Mouse (Mus musculus) C2C12 (cell line): ENCODE data around the gene Gm28845. TPM values are rescaled to one million over a fixed set of nuclear protein-coding genes. Genes with fewer than 3 reads are reported as not detected.

Experiments used
- H3K27me3 ChIP-seq: one replicate; pipeline ENCODE4 v1.6.1; 2011; ENCODE audit not compliant: control insufficient read depth, insufficient read depth, insufficient read length
- H3K36me3 ChIP-seq: one replicate; pipeline ENCODE4 v1.6.1; 2011; ENCODE audit not compliant: control insufficient read depth, insufficient read depth
- H3K4me3 ChIP-seq: one replicate; pipeline ENCODE4 v1.5.1; 2011; ENCODE audit warnings: mild to moderate bottlenecking, control low read depth; ENCODE audit not compliant: poor library complexity, insufficient read depth, severe bottlenecking
- H3K79me2 ChIP-seq: one replicate; pipeline ENCODE4 v1.6.1; 2011; ENCODE audit not compliant: control insufficient read depth, insufficient read depth
- H3K79me3 ChIP-seq: one replicate; pipeline ENCODE4 v1.6.1; 2011; ENCODE audit warnings: low read depth, control low read depth
- H3ac ChIP-seq: one replicate; pipeline ENCODE3; 2011; ENCODE audit warnings: low read depth; ENCODE audit not compliant: control insufficient read depth, insufficient read length
- CEBPB ChIP-seq: IDR thresholded peaks from one replicate; pipeline ENCODE4 v1.6.1; 2011; ENCODE audit warnings: low read depth, mild to moderate bottlenecking, control low read depth, moderate library complexity
- CTCF ChIP-seq: IDR thresholded peaks from one replicate; pipeline ENCODE4 v1.5.1; 2011; ENCODE audit not compliant: control insufficient read depth, insufficient read depth, insufficient read length
- FOSL1 ChIP-seq: IDR thresholded peaks from one replicate; pipeline ENCODE4 v1.8.0; 2011; ENCODE audit warnings: mild to moderate bottlenecking, low read length; ENCODE audit not compliant: poor library complexity, insufficient read depth, severe bottlenecking
- MAX ChIP-seq: IDR thresholded peaks from one replicate; pipeline ENCODE4 v1.6.1; 2011; ENCODE audit warnings: mild to moderate bottlenecking, control low read depth
- MYOD1 ChIP-seq: IDR thresholded peaks from one replicate; pipeline ENCODE4 v1.6.1; 2011; ENCODE audit warnings: low read depth; ENCODE audit not compliant: control insufficient read depth, insufficient read length
- MYOG ChIP-seq: IDR thresholded peaks from one replicate; pipeline ENCODE4 v1.6.1; 2011; ENCODE audit not compliant: control insufficient read depth, insufficient read length; ENCODE audit errors: extremely low read depth
- USF1 ChIP-seq: IDR thresholded peaks from one replicate; pipeline ENCODE4 v1.6.1; 2011; ENCODE audit warnings: low read depth, mild to moderate bottlenecking, control low read depth, moderate library complexity
- long read RNA-seq, 2 experiments: library from polyadenylated mRNA; unstranded; transcript quantifications; one replicate each; pipeline ENCODE4 v2.0.0; 2019 to 2020
- polyA plus RNA-seq: library from polyadenylated mRNA; unstranded; fragments of >200 nt; fragmentation: generic; extraction: Trizol; gene quantifications from one replicate; pipeline ENCODE4 v1.2.1, GENCODE M21; 2012; ENCODE audit warnings: missing spikeins

Gene Gm28845
- not detected for polyA plus RNA-seq
- long read RNA-seq, experiment 1: 0 reads
- long read RNA-seq, experiment 2: 0 reads

- no peaks in the 10 kb centered on the region for H3K27me3 ChIP-seq
- TF ChIP-seq MYOG (no peak), CEBPB (no peak), CTCF (no peak), FOSL1 (no peak), MYOD1 (no peak), USF1 (no peak), MAX (no peak)
- no peaks in the 10 kb centered on the region for H3K36me3 ChIP-seq
- H3K79me3 ChIP-seq: no peaks in the 10 kb centered on the region
- H3K79me2 ChIP-seq: no peaks in the 10 kb centered on the region
- no peak within 1 kb of the TSS for H3K4me3 ChIP-seq
- H3ac ChIP-seq: no peak within 1 kb of the TSS
These were observed at the start of gene Gm28845 for GRCm38 (mm10) chr1:65119438-65119837. TSS of gene Gm28845 (minus strand) at chr1:65119558.

- Histone ChIP-seq H3K27me3 (no peaks in the 10 kb centered on the region), H3K4me3 (no peak overlapping the region), H3K79me3 (no peaks in the 10 kb centered on the region), H3K36me3 (peaks cover 58% of the 10 kb centered on the region), H3K79me2 (no peaks in the 10 kb centered on the region), H3ac (no peak overlapping the region)
- TF ChIP-seq CEBPB (no peak), MYOG (no peak), USF1 (no peak), MAX (no peak), MYOD1 (no peak), FOSL1 (no peak), CTCF (no peak)
These were observed 48.1 kb upstream of the Gm28845 start for GRCm38 (mm10) chr1:65167496-65167895.

GRCm38 (mm10) chr1:65162210-65162609 is 42.9 kb upstream of the Gm28845 start:
- H3K36me3 ChIP-seq: peaks cover 79% of the 10 kb centered on the region
- TF ChIP-seq USF1 (no peak), CEBPB (no peak), CTCF (no peak), FOSL1 (no peak), MYOD1 (no peak), MAX (no peak), MYOG (no peak)
- no peak overlapping the region for H3K4me3 ChIP-seq
- H3ac ChIP-seq: no peak overlapping the region
- H3K79me2 ChIP-seq: no peaks in the 10 kb centered on the region
- no peaks in the 10 kb centered on the region for H3K27me3 ChIP-seq
- no peaks in the 10 kb centered on the region for H3K79me3 ChIP-seq

GRCm38 (mm10) chr1:65156111-65156510 is 36.8 kb upstream of the Gm28845 start:
- peaks cover 32% of the 10 kb centered on the region for H3K36me3 ChIP-seq
- no peak overlapping the region for H3ac ChIP-seq
- H3K4me3 ChIP-seq: no peak overlapping the region
- TF ChIP-seq MYOG (no peak), CEBPB (no peak), MAX (no peak), USF1 (no peak), MYOD1 (no peak), CTCF (no peak), FOSL1 (no peak)
- no peaks in the 10 kb centered on the region for H3K27me3 ChIP-seq
- no peaks in the 10 kb centered on the region for H3K79me2 ChIP-seq
- no peaks in the 10 kb centered on the region for H3K79me3 ChIP-seq

GRCm38 (mm10) chr1:65154814-65155213 is 35.5 kb upstream of the Gm28845 start:
- Histone ChIP-seq H3K36me3 (peaks cover 19% of the 10 kb centered on the region), H3K4me3 (no peak overlapping the region), H3K79me2 (no peaks in the 10 kb centered on the region), H3ac (no peak overlapping the region), H3K79me3 (no peaks in the 10 kb centered on the region), H3K27me3 (no peaks in the 10 kb centered on the region)
- TF ChIP-seq USF1 (no peak), MYOG (no peak), MYOD1 (no peak), MAX (no peak), FOSL1 (no peak), CEBPB (no peak), CTCF (no peak)

GRCm38 (mm10) chr1:65147971-65148370 is 28.6 kb upstream of the Gm28845 start:
- Histone ChIP-seq H3ac (no peak overlapping the region), H3K79me2 (no peaks in the 10 kb centered on the region), H3K79me3 (no peaks in the 10 kb centered on the region), H3K36me3 (no peaks in the 10 kb centered on the region), H3K27me3 (no peaks in the 10 kb centered on the region), H3K4me3 (no peak overlapping the region)
- no peak for TF ChIP-seq CTCF
